ENCODE assay signal across 16 mouse cellular contexts in the genomic region with DNA sequence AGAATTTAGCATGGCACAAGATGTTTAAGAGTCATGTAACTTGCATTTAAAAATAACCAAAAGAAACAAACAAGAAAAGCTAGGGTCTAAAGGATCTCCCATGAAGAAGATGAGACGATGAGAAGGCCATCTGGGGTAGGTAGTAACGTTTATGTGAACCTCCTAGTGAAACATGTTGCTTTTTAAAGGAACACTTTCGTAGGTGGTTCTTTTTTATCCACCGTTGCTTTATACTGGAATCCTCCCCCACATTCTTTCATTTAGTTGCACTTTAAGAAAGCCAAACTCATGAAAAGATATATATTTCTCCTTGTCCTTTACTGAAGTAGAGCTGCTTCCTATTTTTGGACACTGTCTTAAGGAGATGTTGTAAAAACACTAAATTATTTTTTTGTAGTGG.
"Had no signal": no experiment of that assay in that cellular context is flagged by ENCODE, and none has a peak within 500 bp of the region (broad histone marks: within the 10 kb centered on the region; RNA-seq: fewer than 3 reads in every experiment).

No protein-coding gene starts in this region.

- H3K4me1 ChIP-seq: neural tube, embryonic 13.5 days; neural tube, embryonic 15.5 days; stomach, embryonic 15.5 days had no signal

- H3K9me3 ChIP-seq: neural tube, embryonic 13.5 days; neural tube, embryonic 15.5 days; stomach, embryonic 15.5 days had no signal

- H3K27ac ChIP-seq: neural tube, embryonic 13.5 days; neural tube, embryonic 15.5 days; stomach, embryonic 15.5 days; stomach, postnatal 0 days had no signal

- H3K27me3 ChIP-seq: neural tube, embryonic 13.5 days; neural tube, embryonic 15.5 days; stomach, embryonic 15.5 days had no signal

- H3K36me3 ChIP-seq: neural tube, embryonic 13.5 days; neural tube, embryonic 15.5 days; stomach, embryonic 15.5 days had no signal

- DNase-seq: retina, postnatal 1 day; right cerebral cortex, adult 18-20 months; right cerebral cortex, postnatal 14 days; right cerebral cortex, postnatal 25 days; right cerebral cortex, postnatal 4 days; spleen, adult 18-20 months; thymus, adult 18-20 months; thymus, adult 2 months; thymus, postnatal 14 days; thymus, postnatal 25 days; thymus, postnatal 36 days; thymus, postnatal 4 days had no signal

- H3K9ac ChIP-seq: neural tube, embryonic 13.5 days; neural tube, embryonic 15.5 days; stomach, embryonic 15.5 days had no signal

- H3K4me3 ChIP-seq: neural tube, embryonic 13.5 days; neural tube, embryonic 15.5 days; stomach, embryonic 15.5 days had no signal

- H3K4me2 ChIP-seq: neural tube, embryonic 13.5 days; neural tube, embryonic 15.5 days; stomach, embryonic 15.5 days had no signal
